Mouse (Mus musculus): ENCODE results near the gene Nectin1.

DNA sequence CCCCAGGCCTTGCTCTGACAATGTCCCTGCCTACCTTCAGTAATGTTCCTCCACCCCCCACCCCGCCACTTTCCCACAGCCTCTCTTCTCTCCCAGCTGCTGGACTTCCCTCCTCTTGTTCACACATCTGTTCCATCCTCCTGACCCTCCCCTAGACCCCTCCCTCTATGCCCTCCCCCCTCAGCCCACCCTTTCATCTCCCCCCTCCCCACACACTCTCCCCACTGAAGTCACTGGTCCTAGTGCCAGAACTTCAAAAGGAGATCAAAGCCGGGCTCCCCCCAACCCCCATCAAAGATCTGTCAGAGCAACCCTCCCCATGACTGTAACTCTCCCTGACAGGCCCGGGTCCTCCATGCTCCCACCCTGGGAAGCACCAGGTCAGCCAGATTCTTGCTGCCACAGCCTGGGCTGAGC is 99.9 kb downstream of the Nectin1 start:
- TF ChIP-seq CTCF (IDR thresholded peaks at IDR 0.05; ENCODE audit: insufficient read depth, low read length) (no peak), POLR2A (IDR thresholded peaks at IDR 0.05; ENCODE audit: borderline replicate concordance, extremely low read depth, low read depth, low read length) (no peak)

All from lung, adult 2 months (tissue).